Mouse (Mus musculus) intestine, embryonic 14.5 days (tissue): ENCODE data around the gene Tial1. TPM values are rescaled to one million over a fixed set of nuclear protein-coding genes. Genes with fewer than 3 reads are reported as not detected.

Source experiments
- ATAC-seq: fragments of 200-750 bp; cut with Nextera tagmentation; replicated peaks from 2 replicates; pipeline ENCODE4 v1.8.0; 2017; ENCODE audit warnings: low read depth, moderate number of reproducible peaks, moderate TSS enrichment, moderate library complexity; ENCODE audit not compliant: low FRiP score, low TSS enrichment
- DNase-seq: peaks from one replicate; pipeline ENCODE4 v3.0.0-alpha.2; 2018; ENCODE audit warnings: low spot score
- H3K27ac ChIP-seq: fragments of 300-500 bp; sonication (generic); 2 replicates; pipeline ENCODE4 v1.5.1; 2014; ENCODE audit warnings: low read depth, mild to moderate bottlenecking, control low read depth
- H3K27me3 ChIP-seq: fragments of 300-500 bp; sonication (generic); replicated peaks from 2 replicates; pipeline ENCODE4 v1.6.1; 2014; ENCODE audit warnings: low read length, control low read depth; ENCODE audit not compliant: control insufficient read depth, insufficient read depth
- H3K36me3 ChIP-seq: fragments of 300-500 bp; sonication (generic); 2 replicates; pipeline ENCODE4 v1.6.1; 2014; ENCODE audit warnings: low read length, control low read depth; ENCODE audit not compliant: control insufficient read depth, insufficient read depth
- H3K4me1 ChIP-seq: fragments of 300-500 bp; sonication (generic); replicated peaks from 2 replicates; pipeline ENCODE4 v1.6.1; 2014; ENCODE audit warnings: low read length, control low read depth, mixed read lengths; ENCODE audit not compliant: control insufficient read depth, insufficient read depth
- H3K4me2 ChIP-seq: fragments of 300-500 bp; sonication (generic); 2 replicates; pipeline ENCODE4 v1.6.1; 2014; ENCODE audit warnings: low read length
- H3K4me3 ChIP-seq: fragments of 300-500 bp; sonication (generic); 2 replicates; pipeline ENCODE4 v1.5.1; 2014; ENCODE audit warnings: low read depth, low read length, control low read depth, mixed read lengths
- H3K9ac ChIP-seq: fragments of 300-500 bp; sonication (generic); 2 replicates; pipeline ENCODE4 v1.6.1; 2014; ENCODE audit warnings: mild to moderate bottlenecking, low read length
- H3K9me3 ChIP-seq: fragments of 300-500 bp; sonication (generic); 2 replicates; pipeline ENCODE4 v1.6.1; 2016; ENCODE audit warnings: low read length, control low read depth; ENCODE audit not compliant: control insufficient read depth
- WGBS: fragments of 180-500 bp; shearing (Covaris S2); extraction: QIAGEN DNeasy Blood & Tissue Kit; methylation state at CpG from one replicate; pipeline ENCODE4 v1.1.7; 2014; 5-methylcytosine and 5-hydroxymethylcytosine counted together
- microRNA-seq: library from miRNA; unstranded; fragments of <30 nt; microRNA quantifications from one replicate; pipeline ENCODE4, GENCODE M21; 2016
- polyA plus RNA-seq: library from polyadenylated mRNA; unstranded; fragments of >200 nt; fragmentation: Nextera tagmentation; extraction: Ambion mirVana; gene quantifications from 2 replicates; pipeline ENCODE4 v1.2.1, GENCODE M21; 2014

Tial1 gene
- polyA plus RNA-seq, 1 experiment from 2014 or later, result 35.8 TPM

- WGBS, result 35% methylated on average over 4 of the region's 4 CpGs
- Histone ChIP-seq H3K9ac (no peak overlapping the region), H3K4me2 (no peak overlapping the region), H3K36me3 (no peaks in the 10 kb centered on the region), H3K4me1 (peaks cover 33% of the 10 kb centered on the region), H3K27me3 (no peaks in the 10 kb centered on the region), H3K9me3 (no peaks in the 10 kb centered on the region), H3K4me3 (no peak overlapping the region), H3K27ac (no peak overlapping the region)
- DNase-seq (no peak), ATAC-seq (no peak)
These were observed 67.8 kb downstream of the Tial1 start for GRCm38 (mm10) chr7:128393756-128394155.

- Histone ChIP-seq H3K36me3 (no peaks in the 10 kb centered on the region), H3K27ac (no peak overlapping the region), H3K4me3 (no peak overlapping the region), H3K27me3 (no peaks in the 10 kb centered on the region), H3K9ac (no peak overlapping the region), H3K9me3 (no peaks in the 10 kb centered on the region), H3K4me1 (peaks cover 41% of the 10 kb centered on the region), H3K4me2 (no peak overlapping the region)
- DNase-seq (no peak), ATAC-seq (no peak)
- WGBS, result 41% methylated on average over 5 of the region's 5 CpGs
These were observed 68.6 kb downstream of the Tial1 start for GRCm38 (mm10) chr7:128392972-128393314.

DNA sequence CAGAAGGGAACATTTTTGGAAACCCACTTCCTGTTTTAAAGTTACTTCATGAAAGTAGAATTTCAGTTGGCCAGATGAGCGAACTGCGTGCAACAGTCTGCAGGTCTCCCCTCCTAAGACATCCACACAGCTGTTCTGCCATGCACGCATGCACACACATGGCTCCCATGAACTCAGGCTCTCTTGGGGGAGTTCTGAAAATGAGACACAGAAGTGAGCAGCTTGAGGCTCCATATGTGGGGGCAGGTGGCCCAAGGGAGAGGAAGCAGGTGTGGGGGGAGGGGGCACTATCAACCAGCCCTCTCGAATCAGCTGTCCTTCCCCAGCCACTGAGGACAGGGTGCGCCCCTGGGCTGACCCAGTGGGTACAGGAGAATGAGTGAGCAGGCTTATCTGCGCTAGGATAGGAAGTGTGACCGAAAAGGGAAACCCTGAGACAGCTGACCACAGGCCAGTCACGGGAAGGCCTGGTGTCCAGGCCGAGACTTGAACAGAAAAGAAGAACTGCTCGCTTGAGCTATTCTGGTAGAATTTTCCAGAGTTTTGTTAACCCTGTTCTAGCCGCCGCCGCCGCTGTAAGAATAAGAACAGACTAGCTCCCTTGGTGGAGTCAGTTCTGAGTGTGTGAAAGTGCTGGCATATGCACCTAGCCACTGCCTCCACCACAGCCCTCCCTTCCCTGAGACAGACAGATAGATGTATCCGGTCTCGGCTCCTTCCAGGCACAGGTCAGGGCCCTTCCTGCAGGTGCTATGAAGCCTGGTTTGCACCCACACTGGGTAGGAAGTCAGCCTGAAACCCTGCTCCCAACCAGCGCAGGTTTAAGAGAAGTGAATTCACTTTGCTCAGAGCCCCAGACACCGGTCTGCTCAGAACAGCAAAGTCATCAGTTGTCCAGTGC is 69.2 kb downstream of the Tial1 start:
- ATAC-seq, result no peak
- Histone ChIP-seq H3K27ac (peak overlapping the region; percentile 71), H3K9ac (no peak overlapping the region)

GRCm38 (mm10) chr7:128391267-128392057 is 70.1 kb downstream of the Tial1 start:
- DNase-seq (no peak), ATAC-seq (no peak)
- Histone ChIP-seq H3K4me3 (no peak overlapping the region), H3K36me3 (no peaks in the 10 kb centered on the region), H3K4me2 (no peak overlapping the region), H3K9me3 (no peaks in the 10 kb centered on the region), H3K4me1 (peaks cover 41% of the 10 kb centered on the region), H3K27me3 (no peaks in the 10 kb centered on the region), H3K27ac (peak overlapping the region; percentile 71; the same call in 1 of the 2 replicates), H3K9ac (no peak overlapping the region)
- 29% methylated on average over 12 of the region's 12 CpGs for WGBS

More for the DNA sequence above, 69.2 kb downstream of the Tial1 start:
- 69% methylated on average over 18 of the region's 18 CpGs for WGBS
- Histone ChIP-seq H3K36me3 (no peaks in the 10 kb centered on the region), H3K9me3 (no peaks in the 10 kb centered on the region), H3K27me3 (no peaks in the 10 kb centered on the region), H3K4me3 (no peak overlapping the region), H3K4me1 (peaks cover 41% of the 10 kb centered on the region), H3K4me2 (no peak overlapping the region)
- no peak for DNase-seq

Small RNAs within 50 kb of the gene (microRNA-seq; reads per million reads assigned to microRNA genes)
- gene Gm24365, result not detected

Other genes with a start within 250 kb of the Tial1 start
- gene Armc5, start 224.4 kb downstream of the Tial1 start, polyA plus RNA-seq, result 13.4 and 13.8 TPM in 2 replicates
- 6.5 and 7.6 TPM in 2 replicates for gene 9130023H24Rik, start 223.7 kb downstream of the Tial1 start, polyA plus RNA-seq
- 178 and 179 TPM in 2 replicates for gene Tgfb1i1, start 214.9 kb downstream of the Tial1 start, polyA plus RNA-seq
- gene Slc5a2, start 196.1 kb downstream of the Tial1 start, polyA plus RNA-seq, result 0.15 TPM in 1 of 2 replicates, not detected in the other
- gene BC017158, start 163.5 kb downstream of the Tial1 start, polyA plus RNA-seq, result 49.5 and 51.0 TPM in 2 replicates
- gene Rgs10, start 43.0 kb downstream of the Tial1 start, polyA plus RNA-seq, result 29.4 and 31.6 TPM in 2 replicates
- 13.6 and 15.0 TPM in 2 replicates for gene Bag3, start 61.9 kb upstream of the Tial1 start, polyA plus RNA-seq
- gene Inpp5f, start 149.6 kb upstream of the Tial1 start, polyA plus RNA-seq, result 33.7 and 33.8 TPM in 2 replicates